Mouse (Mus musculus) lung, adult 2 months (tissue): ENCODE results near the gene Fut1. TPM values are rescaled to one million over a fixed set of nuclear protein-coding genes. Genes with fewer than 3 reads are reported as not detected.

Experiments
- DNase-seq: peaks from one replicate; pipeline ENCODE4 v3.0.0; 2022
- H3K4me1 ChIP-seq: fragments of 200-500 bp; 2 replicates; pipeline ENCODE4 v1.6.1; 2011; ENCODE audit warnings: low read length; ENCODE audit not compliant: control insufficient read depth, insufficient read depth
- H3K4me3 ChIP-seq: fragments of 200-500 bp; replicated peaks from 2 replicates; pipeline ENCODE3; 2011; ENCODE audit warnings: low read depth, mild to moderate bottlenecking, control low read depth, low read length; ENCODE audit errors: extremely low read depth
- CTCF ChIP-seq: fragments of 200-500 bp; IDR thresholded peaks from 2 replicates; pipeline ENCODE4 v1.5.1; 2011; ENCODE audit warnings: mild to moderate bottlenecking, low read length, control low read depth; ENCODE audit not compliant: insufficient read depth
- POLR2A ChIP-seq: fragments of 200-500 bp; IDR thresholded peaks from 2 replicates; pipeline ENCODE4 v1.6.1; 2011; ENCODE audit warnings: low read depth, mild to moderate bottlenecking, control low read depth, low read length, borderline replicate concordance; ENCODE audit errors: extremely low read depth
- WGBS: fragments of 180-500 bp; shearing (Covaris S2); methylation state at CpG from one replicate; pipeline ENCODE4 v1.1.7; 2018; 5-methylcytosine and 5-hydroxymethylcytosine counted together
- polyA plus RNA-seq: library from polyadenylated mRNA; depleted of rRNA; stranded (reverse); fragments of >200 nt; gene quantifications from 2 replicates; pipeline ENCODE4 v1.2.3, GENCODE M21; 2012

The Fut1 gene
- polyA plus RNA-seq, 1 experiment = 0.78 TPM

- no peak for DNase-seq
- no peak overlapping the region for H3K4me3 ChIP-seq
- no peaks in the 10 kb centered on the region for H3K4me1 ChIP-seq
- TF ChIP-seq CTCF = no peak
- TF ChIP-seq POLR2A = no peak
- WGBS = 46% methylated on average over 18 of the region's 18 CpGs
Measured at GRCm38 (mm10) chr7:45598960-45599879, 17.9 kb upstream of the Fut1 start.

- DNase-seq = no peak
- H3K4me1 ChIP-seq = no peaks in the 10 kb centered on the region
- 53% methylated on average over 9 of the region's 9 CpGs for WGBS
- TF ChIP-seq POLR2A = no peak
- TF ChIP-seq CTCF = no peak
- H3K4me3 ChIP-seq = no peak overlapping the region
Measured at GRCm38 (mm10) chr7:45605704-45606289, 11.3 kb upstream of the Fut1 start.

- no peak for TF ChIP-seq POLR2A
- TF ChIP-seq CTCF = no peak
- Histone ChIP-seq H3K4me3 (no peak overlapping the region), H3K4me1 (no peaks in the 10 kb centered on the region)
- 79% methylated on average over 1 of the region's 1 CpGs for WGBS
- DNase-seq = no peak
Measured at GRCm38 (mm10) chr7:45609511-45609910, 7.6 kb upstream of the Fut1 start.

GRCm38 (mm10) chr7:45616277-45616676 is 812 bp upstream of the Fut1 start:
- 47% methylated on average over 6 of the region's 6 CpGs for WGBS
- TF ChIP-seq POLR2A (no peak), CTCF (no peak)
- Histone ChIP-seq H3K4me1 (no peaks in the 10 kb centered on the region), H3K4me3 (no peak overlapping the region)
- DNase-seq = no peak

GRCm38 (mm10) chr7:45618316-45618715 is 1.2 kb downstream of the Fut1 start:
- 87% methylated on average over 5 of the region's 5 CpGs for WGBS

GRCm38 (mm10) chr7:45619592-45619991 is 2.5 kb downstream of the Fut1 start:
- TF ChIP-seq POLR2A (no peak), CTCF (no peak)
- WGBS = 90% methylated on average over 5 of the region's 5 CpGs
- H3K4me1 ChIP-seq = no peaks in the 10 kb centered on the region
- no peak overlapping the region for H3K4me3 ChIP-seq
- no peak for DNase-seq

More at GRCm38 (mm10) chr7:45618316-45618715, 1.2 kb downstream of the Fut1 start:
- DNase-seq = no peak
- Histone ChIP-seq H3K4me1 (no peaks in the 10 kb centered on the region), H3K4me3 (no peak overlapping the region)
- TF ChIP-seq CTCF (no peak), POLR2A (no peak)

- no peak within 1 kb of the TSS for H3K4me3 ChIP-seq
- no peak for DNase-seq
- TF ChIP-seq POLR2A (no peak), CTCF (no peak)
- WGBS = 28% methylated on average over 9 of the region's 9 CpGs
- no peaks in the 10 kb centered on the region for H3K4me1 ChIP-seq
Measured at GRCm38 (mm10) chr7:45621443-45621842, 4.4 kb downstream of the Fut1 start, which contains the start of gene Izumo1. Gene Izumo1, plus strand, starts transcription at chr7:45621811.

GRCm38 (mm10) chr7:45623507-45623906 is 6.4 kb downstream of the Fut1 start:
- DNase-seq = no peak
- no peaks in the 10 kb centered on the region for H3K4me1 ChIP-seq
- H3K4me3 ChIP-seq = no peak overlapping the region
- TF ChIP-seq CTCF (no peak), POLR2A (no peak)
- WGBS = 93% methylated on average over 11 of the region's 11 CpGs

- H3K4me3 ChIP-seq = no peak overlapping the region
- H3K4me1 ChIP-seq = no peaks in the 10 kb centered on the region
- no peak for DNase-seq
- WGBS = 83% methylated on average over 3 of the region's 3 CpGs
- no peak for TF ChIP-seq CTCF
- no peak for TF ChIP-seq POLR2A
Measured at GRCm38 (mm10) chr7:45624718-45625117, 7.6 kb downstream of the Fut1 start.
